Mouse (Mus musculus) MEL (cell line): ENCODE measurements at regions not wholly inside any gene's neighbourhood (a gene's known extent, or its start where the extent isn't known, plus 50 kb on each side); places are given as distances from the start of the nearest gene placed in this dataset.

Source experiments
- CTCF ChIP-seq, 3 experiments: IDR thresholded peaks in 2 of 3; conservative IDR thresholded peaks in 1 of 3; 2 replicates each; pipeline ENCODE4 v1.5.1; 2011 to 2012; ENCODE audit warnings: low read length in 3 of 3, low read depth in 2 of 3, mild to moderate bottlenecking in 2 of 3, improper control_type of control experiment in 1 of 3, inconsistent platforms in 1 of 3, mixed read lengths in 1 of 3, moderate library complexity in 1 of 3; ENCODE audit not compliant: control insufficient read depth in 1 of 3, insufficient read depth in 1 of 3, poor library complexity in 1 of 3, severe bottlenecking in 1 of 3
- E2F4 ChIP-seq: IDR thresholded peaks from 2 replicates; pipeline ENCODE4 v1.6.1; 2011; ENCODE audit warnings: low read depth, low read length, improper control_type of control experiment, borderline replicate concordance
- EP300 ChIP-seq, 2 experiments: IDR thresholded peaks; 2 replicates each; pipeline ENCODE4 v1.6.1; 2011; ENCODE audit warnings: improper control_type of control experiment in 2 of 2, low read length in 2 of 2, low read depth in 1 of 2, mild to moderate bottlenecking in 1 of 2
- GATA1 ChIP-seq: IDR thresholded peaks from 2 replicates; pipeline ENCODE4 v1.6.1; 2011; ENCODE audit warnings: low read depth, low read length, improper control_type of control experiment
- MAFK ChIP-seq: IDR thresholded peaks from 2 replicates; pipeline ENCODE4 v1.6.1; 2011; ENCODE audit warnings: low read depth, mild to moderate bottlenecking, low read length, improper control_type of control experiment, borderline replicate concordance
- MAZ ChIP-seq: IDR thresholded peaks from 2 replicates; pipeline ENCODE4 v1.6.1; 2012; ENCODE audit warnings: low read depth, mild to moderate bottlenecking, inconsistent platforms, low read length, improper control_type of control experiment
- NELFE ChIP-seq: IDR thresholded peaks from 2 replicates; pipeline ENCODE4 v1.6.1; 2011; ENCODE audit warnings: low read depth, low read length, improper control_type of control experiment
- POLR2A ChIP-seq, 2 experiments: IDR thresholded peaks; 2 replicates each; pipeline ENCODE4 v1.6.1; 2011 to 2012; ENCODE audit warnings: low read length in 2 of 2, mild to moderate bottlenecking in 2 of 2, control low read depth in 1 of 2, improper control_type of control experiment in 1 of 2, low read depth in 1 of 2, moderate library complexity in 1 of 2; ENCODE audit not compliant: control insufficient read depth in 1 of 2, insufficient read depth in 1 of 2, poor library complexity in 1 of 2
- RCOR1 ChIP-seq: IDR thresholded peaks from 2 replicates; pipeline ENCODE4 v1.6.1; 2012; ENCODE audit warnings: low read depth, mild to moderate bottlenecking, inconsistent platforms, low read length, improper control_type of control experiment
- SIN3A ChIP-seq: IDR thresholded peaks from 2 replicates; pipeline ENCODE4 v1.6.1; 2012; ENCODE audit warnings: low read length, improper control_type of control experiment, inconsistent platforms
- SMC3 ChIP-seq: IDR thresholded peaks from 2 replicates; pipeline ENCODE4 v1.6.1; 2011; ENCODE audit warnings: low read depth, low read length, improper control_type of control experiment
- TBP ChIP-seq: IDR thresholded peaks from 2 replicates; pipeline ENCODE4 v1.8.0; 2011; ENCODE audit warnings: low read depth, low read length, improper control_type of control experiment
- ZC3H11A ChIP-seq: IDR thresholded peaks from 2 replicates; pipeline ENCODE4 v1.6.1; 2012; ENCODE audit warnings: low read depth, mild to moderate bottlenecking, inconsistent platforms, low read length, improper control_type of control experiment
- ZNF384 ChIP-seq: IDR thresholded peaks from 2 replicates; pipeline ENCODE4 v1.6.1; 2012; ENCODE audit warnings: low read depth, mild to moderate bottlenecking, inconsistent platforms, low read length, improper control_type of control experiment

GRCm38 (mm10) chr2:17849267-17849666 lies 118.0 kb upstream of the Nebl start:
- no peak for TF ChIP-seq MAFK
- TF ChIP-seq EP300 (IDR thresholded peaks at IDR 0.05; ENCODE audit: low read depth in 1 of 2, low read length in 2 of 2): no peak
- TF ChIP-seq SIN3A: no peak
- TF ChIP-seq GATA1: no peak
- TF ChIP-seq NELFE: no peak
- no peak for TF ChIP-seq SMC3
- no peak for TF ChIP-seq TBP
- no peak for TF ChIP-seq MAZ
- no peak for TF ChIP-seq CTCF (IDR thresholded peaks at IDR 0.05 in 2 of 3, conservative IDR thresholded peaks at IDR 0.05 in 1 of 3; ENCODE audit: control insufficient read depth in 1 of 3, insufficient read depth in 1 of 3, low read depth in 2 of 3, low read length in 3 of 3, poor library complexity in 1 of 3, severe bottlenecking in 1 of 3)
- no peak for TF ChIP-seq RCOR1
- no peak for TF ChIP-seq ZNF384
- TF ChIP-seq E2F4: no peak
- no peak for TF ChIP-seq ZC3H11A
- TF ChIP-seq POLR2A (IDR thresholded peaks at IDR 0.05; ENCODE audit: control insufficient read depth in 1 of 2, insufficient read depth in 1 of 2, low read depth in 1 of 2, low read length in 2 of 2, poor library complexity in 1 of 2): no peak
